Mouse (Mus musculus) cerebellum, adult 18-20 months (tissue): ENCODE results near the gene Rere.
"Not testable (repeated sequence)": the region's sequence is repeated elsewhere in the genome, so short reads cannot be mapped to it uniquely, and the experiment has no call there.

Experiments used
- DNase-seq, 2 experiments: peaks; one replicate each; pipeline ENCODE4 v3.0.0; 2021

Gene Rere

GRCm38 (mm10) chr4:150255181-150255580, 26.3 kb upstream of the Rere start:
- no peak for DNase-seq

- peak; percentile 94 to 96 for DNase-seq
Measured at GRCm38 (mm10) chr4:150257252-150258204, 23.9 kb upstream of the Rere start.

DNA sequence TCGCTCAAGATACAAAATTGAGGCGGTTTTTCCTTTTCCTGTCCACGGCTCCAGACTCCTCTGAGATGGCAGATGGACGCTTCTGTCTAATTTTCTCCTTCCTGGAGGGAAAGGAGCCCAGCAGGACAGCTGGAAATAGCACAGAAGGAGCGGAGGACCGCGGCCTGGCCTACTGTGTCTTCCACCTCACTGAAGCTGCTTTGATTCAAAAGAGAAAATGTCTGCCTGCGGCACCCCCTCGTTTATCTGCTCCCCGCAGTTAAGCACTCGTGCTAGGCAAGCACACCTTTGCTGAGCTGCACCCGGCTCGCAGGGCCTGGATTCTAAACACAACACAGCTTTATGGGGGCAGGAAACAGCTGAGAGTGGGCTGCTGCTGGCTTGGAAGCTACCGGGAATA, 23.1 kb upstream of the Rere start:
- peak; percentile 65 to 74 for DNase-seq

DNA sequence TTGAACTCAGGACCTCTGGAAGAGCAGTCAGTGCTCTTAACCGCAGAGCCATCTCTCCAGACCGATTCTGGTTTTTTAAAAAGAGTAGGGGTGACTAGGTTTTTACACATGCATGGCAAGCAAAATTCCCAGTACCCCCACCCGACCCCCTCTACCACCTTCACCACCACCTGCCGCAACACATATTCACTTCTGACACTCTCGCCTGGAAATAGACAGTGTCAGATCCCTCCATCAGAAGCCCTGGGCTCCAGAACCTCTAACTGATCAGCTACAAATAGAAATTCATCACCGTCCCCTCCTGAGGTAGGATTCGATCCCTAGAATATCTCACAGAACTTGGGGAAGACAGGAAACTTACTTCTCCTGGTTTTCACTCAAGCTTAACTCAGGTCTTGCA, 21.9 kb upstream of the Rere start:
- DNase-seq: no peak

- DNase-seq: no peak
Measured at GRCm38 (mm10) chr4:150260111-150260510, 21.3 kb upstream of the Rere start.

- no peak for DNase-seq
Measured at GRCm38 (mm10) chr4:150260745-150261144, 20.7 kb upstream of the Rere start.

GRCm38 (mm10) chr4:150262301-150262700, 19.1 kb upstream of the Rere start:
- no peak for DNase-seq

- no peak for DNase-seq
Measured at GRCm38 (mm10) chr4:150264903-150265302, 16.5 kb upstream of the Rere start.

GRCm38 (mm10) chr4:150265471-150265870, 16.0 kb upstream of the Rere start:
- DNase-seq: no peak

DNA sequence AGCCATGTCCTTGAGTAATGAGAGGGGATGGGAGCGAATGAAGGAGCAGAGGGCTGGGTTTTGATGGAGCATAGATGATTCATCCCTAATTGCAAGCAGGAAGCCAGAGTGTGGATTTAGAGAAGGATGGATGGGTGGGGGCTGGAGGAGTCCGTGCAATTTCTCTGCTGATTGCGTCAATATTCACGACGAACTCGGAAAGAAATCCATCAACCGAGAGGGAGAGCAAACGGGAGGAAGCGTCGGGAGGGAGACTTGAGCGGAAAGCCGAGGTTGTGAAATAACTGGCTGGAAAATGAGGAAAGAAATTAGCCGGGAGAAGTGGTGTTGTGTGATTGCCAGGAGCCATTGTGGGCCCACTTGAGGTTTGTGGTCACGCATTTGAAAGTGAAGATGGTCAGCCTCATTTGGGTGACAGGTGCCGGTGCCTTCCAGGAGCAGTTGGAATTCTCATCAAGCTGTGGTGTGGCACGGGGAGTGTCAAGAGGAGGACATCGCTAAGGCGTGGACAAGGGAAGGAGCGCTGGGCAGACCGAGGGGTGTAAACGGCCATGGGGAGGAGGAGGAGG, 14.7 kb upstream of the Rere start:
- DNase-seq: no peak

DNA sequence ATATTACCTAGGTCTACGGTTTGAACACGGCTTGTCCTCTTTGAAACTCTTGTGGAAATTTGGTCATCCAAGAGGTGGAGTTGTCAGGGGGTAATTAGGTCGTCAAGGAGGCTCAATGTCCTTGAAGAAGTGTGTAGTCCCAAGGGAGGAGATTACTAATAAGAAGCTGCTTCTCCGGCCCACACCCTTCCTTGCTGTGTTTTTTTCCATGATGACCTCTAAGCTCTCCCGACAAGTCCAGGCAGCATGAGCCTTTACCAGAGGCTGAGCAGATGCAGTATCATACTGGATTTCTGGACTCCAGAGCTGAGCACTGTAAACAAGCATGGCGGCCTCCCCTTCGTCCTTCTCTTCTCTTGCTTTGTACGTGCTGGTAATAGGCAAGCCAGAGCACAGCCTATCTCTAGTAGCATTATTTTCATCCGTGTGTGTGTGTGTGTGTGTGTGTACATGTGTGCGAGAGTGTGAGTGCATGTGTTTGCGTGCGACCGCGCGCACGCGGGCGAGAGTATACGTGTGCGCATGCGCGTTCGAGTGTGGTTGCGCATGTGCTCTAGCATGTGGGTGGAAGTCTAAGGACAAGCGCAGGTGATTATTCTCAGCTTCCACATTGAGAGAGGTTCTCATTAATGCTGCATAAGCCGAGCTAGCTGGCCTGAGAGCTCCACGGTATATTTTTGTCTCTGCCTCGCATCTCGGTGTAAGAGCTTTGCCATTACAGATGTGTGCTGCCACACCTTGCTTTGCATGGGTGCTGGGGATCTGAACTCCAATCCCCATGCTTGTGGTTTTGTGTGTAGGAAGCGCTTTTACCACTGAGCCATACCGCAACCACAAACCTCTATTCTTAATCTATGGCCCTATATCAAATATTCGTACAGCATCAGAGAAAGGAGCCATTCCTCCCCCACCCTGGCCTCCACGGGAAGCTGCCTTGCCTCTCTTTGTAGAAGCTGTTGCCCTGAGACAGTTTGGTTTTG, 12.5 kb upstream of the Rere start:
- DNase-seq: no peak

- DNase-seq: no peak
Measured at GRCm38 (mm10) chr4:150269679-150270078, 11.8 kb upstream of the Rere start.

DNA sequence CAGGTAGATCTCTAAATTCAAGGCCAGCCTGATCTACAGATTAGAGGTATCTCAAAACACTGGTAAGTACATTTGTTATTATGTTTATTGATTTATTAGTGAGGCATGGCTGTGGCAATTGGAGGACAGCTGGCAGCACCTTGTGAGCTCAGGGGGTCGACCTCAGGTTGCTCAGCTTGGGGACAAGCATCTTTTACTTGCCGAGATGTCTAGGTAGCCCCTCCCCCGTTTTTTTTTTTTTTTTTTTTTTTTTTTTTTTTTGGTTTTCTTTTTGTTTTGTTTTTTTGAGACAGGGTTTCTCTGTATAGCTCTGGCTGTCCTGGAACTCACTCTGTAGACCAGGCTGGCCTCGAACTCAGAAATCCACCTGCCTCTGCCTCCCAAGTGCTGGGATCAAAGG, 10.7 kb upstream of the Rere start:
- DNase-seq: not testable (repeated sequence)

GRCm38 (mm10) chr4:150272725-150273124, 8.7 kb upstream of the Rere start:
- peak in 1 of 2 experiments; percentile 12 for DNase-seq

DNA sequence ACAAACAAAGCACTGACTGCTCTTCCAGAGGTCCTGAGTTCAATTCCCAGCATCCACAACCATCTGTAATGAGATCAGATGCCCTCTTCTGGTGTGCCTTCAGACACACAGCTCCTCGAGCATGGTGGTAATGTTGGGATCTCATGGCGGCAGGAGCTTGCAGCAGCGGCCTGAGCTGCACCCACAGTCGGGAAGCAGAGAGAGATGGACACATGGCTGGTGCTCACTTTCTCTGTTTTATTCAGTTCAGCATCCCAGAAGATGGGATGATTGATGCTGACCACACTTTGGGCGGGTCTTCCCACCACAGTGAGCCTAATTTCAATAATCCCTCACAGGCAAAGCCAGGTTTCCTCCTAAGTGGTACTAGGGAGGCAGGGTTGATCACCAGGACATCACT, 5.9 kb upstream of the Rere start:
- DNase-seq: no peak

DNA sequence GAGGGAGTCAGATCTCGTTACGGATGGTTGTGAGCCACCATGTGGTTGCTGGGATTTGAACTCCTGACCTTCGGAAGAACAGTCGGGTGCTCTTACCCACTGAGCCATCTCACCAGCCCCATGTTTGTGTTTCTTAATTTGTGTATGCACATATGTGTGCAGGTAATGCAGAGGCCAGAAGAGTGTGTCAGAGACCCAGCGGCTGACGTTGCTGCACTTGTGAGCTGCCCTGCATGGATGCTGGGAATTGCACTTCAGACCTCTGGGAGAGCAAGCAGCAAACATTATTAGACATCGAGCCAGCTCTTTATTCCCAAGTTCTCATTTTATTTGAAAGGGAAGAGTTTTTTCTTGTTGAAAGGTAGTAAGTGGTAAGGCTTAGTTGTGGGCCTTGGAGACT, 2.1 kb upstream of the Rere start:
- not testable (repeated sequence) for DNase-seq

DNA sequence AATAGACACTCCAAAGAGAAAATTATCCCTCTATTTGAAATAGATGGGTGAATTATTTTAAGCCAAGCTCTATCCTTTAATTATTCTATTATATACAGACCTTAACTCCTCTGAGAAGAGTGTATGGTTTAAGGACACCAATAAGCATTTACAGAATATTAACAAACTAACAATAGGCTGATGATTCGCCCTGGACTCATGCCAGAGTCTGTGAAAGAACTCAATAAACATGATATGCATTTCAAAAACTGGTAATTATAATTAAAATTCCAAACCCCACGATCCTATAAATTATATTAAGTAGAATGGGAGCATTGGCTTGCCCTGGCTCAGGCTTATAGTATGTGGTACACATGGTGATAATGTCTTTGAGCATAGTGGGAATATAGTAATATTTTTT, 1.4 kb upstream of the Rere start:
- DNase-seq: no peak

DNA sequence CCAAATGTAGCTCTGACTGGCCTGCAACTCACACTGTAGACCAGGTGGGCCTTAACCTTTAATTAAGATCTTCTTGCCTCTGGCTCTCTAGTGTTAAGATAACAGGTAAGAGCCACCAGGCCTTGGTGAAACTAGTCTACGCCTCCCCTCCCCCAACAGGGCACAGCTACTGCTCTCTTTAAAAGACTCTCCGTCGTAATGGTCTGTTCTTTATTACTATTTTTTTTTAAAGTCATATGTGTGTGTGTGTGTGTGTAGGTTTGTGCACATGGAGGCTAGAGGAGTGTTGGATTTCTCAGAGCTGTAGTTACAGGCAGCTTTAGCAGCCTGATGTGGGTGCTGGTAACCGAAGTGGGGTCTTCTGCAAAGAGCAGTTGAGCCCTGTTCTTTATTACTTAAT, 987 bp upstream of the Rere start:
- DNase-seq: peak in 1 of 2 experiments; percentile 34

GRCm38 (mm10) chr4:150281891-150282630, 615 bp downstream of the Rere start:
- peak; percentile 43 to 67 for DNase-seq

DNA sequence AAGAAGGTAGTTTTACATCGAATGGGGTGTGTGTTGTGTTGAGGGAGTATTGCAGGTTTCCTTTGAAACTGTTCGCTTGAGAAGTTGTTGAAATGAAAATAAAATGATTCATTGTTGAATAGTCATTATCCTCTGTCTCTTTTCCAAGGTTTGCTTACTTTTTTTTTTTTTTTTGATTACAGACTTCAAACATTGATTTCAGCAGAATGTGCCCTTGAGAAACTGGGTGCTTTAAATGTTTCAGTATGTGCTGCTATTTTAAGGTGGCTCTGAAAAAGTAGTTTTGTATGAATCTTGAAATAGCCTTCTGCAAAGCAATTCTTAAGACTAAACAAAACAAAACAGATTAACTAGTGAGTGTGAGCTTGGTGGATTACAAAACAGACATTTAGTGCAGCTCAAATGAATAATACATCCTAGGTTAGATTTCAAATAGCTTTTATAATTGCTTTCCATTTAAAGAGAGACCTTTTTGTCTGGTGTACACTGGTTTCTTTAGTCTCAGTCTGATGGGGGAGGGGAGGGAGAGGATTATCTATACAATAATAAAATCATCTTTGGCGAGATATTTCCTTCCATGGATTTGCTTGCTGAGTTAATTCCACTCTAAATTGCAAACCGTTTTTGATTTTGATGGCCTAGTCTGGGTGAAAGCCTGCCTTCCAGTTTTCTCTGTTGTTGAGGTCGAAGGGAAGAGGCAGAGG, 1.3 kb downstream of the Rere start:
- DNase-seq: no peak

- DNase-seq: peak in 1 of 2 experiments; percentile 29
Measured at GRCm38 (mm10) chr4:150283335-150283638, 1.8 kb downstream of the Rere start.

DNA sequence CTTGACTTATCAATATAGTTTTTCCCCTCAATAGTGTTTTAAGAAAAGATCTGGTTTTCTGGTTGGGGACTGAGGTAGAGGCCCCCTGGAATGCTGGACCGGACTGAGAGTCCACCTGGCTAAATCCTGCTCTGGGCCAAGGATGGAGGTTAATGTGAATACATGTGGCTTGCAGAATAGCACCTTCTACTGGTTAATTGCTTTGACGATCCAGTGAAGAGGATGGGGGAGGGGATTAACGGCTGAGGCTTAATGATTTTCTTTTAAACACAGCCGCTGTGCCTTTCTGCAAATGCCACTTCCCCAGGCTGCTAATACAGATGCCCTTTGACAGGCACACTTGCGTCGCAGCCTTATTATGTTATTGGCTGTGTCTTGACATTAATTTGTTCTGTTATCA, 2.5 kb downstream of the Rere start:
- peak; percentile 30 to 36 for DNase-seq
